Mouse (Mus musculus): Measurements from ENCODE around the gene 2310009B15Rik.

DNA sequence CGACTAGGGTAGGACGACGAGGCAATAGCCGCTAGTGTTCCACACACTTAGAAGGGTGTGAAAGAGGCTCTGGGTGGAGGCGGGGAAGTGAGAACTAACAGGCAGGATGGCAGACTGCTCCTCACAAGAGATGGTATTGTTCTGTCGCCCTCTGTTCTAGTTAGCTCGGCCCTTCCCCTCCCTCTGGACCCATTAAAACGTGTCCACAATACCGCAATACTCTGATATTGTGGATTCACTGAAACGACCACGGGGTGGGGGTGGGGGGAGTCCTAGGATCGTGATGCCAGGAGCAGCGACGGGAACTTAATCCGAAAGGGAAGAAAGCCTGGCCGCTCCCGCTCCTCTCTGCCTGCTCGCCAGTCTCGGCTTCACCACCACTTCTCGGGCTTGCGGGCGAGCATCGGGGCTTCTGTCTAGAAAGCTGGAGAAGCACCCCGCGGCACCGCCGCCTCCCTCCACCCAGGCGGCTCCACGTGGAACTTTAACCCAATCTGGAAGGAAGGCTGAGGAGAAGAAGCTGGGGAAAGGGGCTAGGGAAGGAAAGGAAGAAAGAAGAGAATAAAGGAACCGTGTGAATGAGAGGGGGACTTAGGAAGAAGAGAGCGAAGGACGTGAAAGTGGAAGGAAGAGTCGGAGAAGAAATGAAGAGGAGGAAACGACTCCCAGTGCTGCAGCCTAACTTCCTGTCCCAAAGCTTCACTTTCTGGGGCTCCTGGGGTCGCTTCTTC is 13.1 kb downstream of the 2310009B15Rik start:
- TF ChIP-seq CTCF (IDR thresholded peaks at IDR 0.05; ENCODE audit: low read depth) = no peak
- no peak for TF ChIP-seq EP300 (IDR thresholded peaks at IDR 0.05; ENCODE audit: low read depth)

Data from liver, embryonic 14.5 days (tissue).